Mouse (Mus musculus): ENCODE measurements around the gene Ppp4r3a. TPM values are rescaled to one million over a fixed set of nuclear protein-coding genes. Genes with fewer than 3 reads are reported as not detected.

The Ppp4r3a gene
- polyA plus RNA-seq, 1 experiment from 2014 or later, result 50.1 TPM

DNA sequence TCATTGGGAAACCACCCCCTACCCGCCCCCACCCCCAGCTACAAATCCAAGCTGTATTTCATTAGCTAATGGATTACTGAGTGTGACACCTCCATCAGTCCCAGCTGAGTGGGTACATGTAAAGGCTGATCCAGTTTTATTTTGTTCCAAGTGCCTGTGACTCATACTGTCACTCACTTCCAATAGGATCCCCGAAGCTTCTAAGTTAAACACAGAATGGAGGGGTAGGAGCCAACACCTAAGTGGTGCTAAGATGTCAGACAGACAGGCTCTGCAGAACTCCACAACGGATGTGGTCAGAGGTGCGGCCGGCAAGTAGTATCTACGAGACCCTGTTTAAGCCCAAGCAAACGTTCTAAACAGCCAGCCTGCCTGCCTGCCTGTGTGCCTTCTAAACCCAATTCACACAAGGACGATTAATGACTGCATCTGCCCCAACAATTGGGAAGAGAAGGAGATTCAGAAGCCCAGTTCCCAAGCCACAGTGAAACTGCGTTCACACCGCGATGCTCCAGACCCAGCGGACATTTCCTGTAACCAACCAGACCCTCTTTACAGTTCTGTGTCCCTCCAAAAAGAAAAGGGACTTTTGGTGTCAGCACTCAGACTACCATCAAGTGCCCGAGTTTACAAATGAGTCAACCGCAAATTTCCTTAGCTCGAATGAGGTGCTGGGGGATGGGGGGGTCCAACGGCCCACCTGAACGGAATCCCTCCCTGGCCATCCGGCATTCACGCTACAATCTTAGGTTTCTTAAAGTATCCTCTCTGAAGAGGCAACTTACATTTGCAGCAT lies 55.9 kb downstream of the Ppp4r3a start:
- Histone ChIP-seq H3K36me3 (peaks cover 17% of the 10 kb centered on the region), H3K4me1 (peaks cover 59% of the 10 kb centered on the region), H3K4me2 (peak overlapping the region; percentile 98), H3K9me3 (replicated peaks) (no peaks in the 10 kb centered on the region), H3K27me3 (replicated peaks) (no peaks in the 10 kb centered on the region), H3K27ac (peak overlapping the region; percentile 95), H3K9ac (peak overlapping the region; percentile 98), H3K4me3 (peak overlapping the region; percentile 88)
- ATAC-seq, result no peak
- WGBS (ENCODE audit: insufficient replicate concordance), result 2% methylated on average over 19 of the region's 19 CpGs

DNA sequence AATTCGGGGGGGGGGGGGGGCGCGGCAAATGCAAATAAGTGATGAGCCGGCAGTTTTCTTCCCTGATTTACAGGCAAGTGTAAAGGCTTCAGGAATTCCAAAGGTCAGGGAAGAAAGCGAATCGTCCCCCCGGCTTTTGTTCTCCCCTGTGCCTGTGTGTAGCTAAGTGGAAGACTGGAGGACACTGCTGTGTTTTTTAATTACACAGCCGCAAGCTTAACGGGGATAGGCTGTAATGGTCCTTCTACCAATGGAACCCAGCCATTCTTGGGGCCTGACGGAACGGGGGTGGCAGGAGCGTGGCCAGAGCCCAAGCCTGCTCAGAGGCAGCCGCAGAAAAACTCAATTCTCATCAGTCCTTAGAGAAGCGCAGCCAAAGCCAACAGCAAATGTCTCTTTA lies 56.6 kb downstream of the Ppp4r3a start:
- no peaks in the 10 kb centered on the region for H3K9me3 ChIP-seq (replicated peaks)
- peaks cover 59% of the 10 kb centered on the region for H3K4me1 ChIP-seq
- H3K27ac ChIP-seq, result peak overlapping the region; percentile 95
- H3K4me3 ChIP-seq, result peak overlapping the region; percentile 88
- ATAC-seq, result no peak
- 37% methylated on average over 13 of the region's 14 CpGs for WGBS (ENCODE audit: insufficient replicate concordance)
- peak overlapping the region; percentile 98 for H3K4me2 ChIP-seq
- no peaks in the 10 kb centered on the region for H3K27me3 ChIP-seq (replicated peaks)
- H3K9ac ChIP-seq, result peak overlapping the region; percentile 98
- H3K36me3 ChIP-seq, result peaks cover 24% of the 10 kb centered on the region

DNA sequence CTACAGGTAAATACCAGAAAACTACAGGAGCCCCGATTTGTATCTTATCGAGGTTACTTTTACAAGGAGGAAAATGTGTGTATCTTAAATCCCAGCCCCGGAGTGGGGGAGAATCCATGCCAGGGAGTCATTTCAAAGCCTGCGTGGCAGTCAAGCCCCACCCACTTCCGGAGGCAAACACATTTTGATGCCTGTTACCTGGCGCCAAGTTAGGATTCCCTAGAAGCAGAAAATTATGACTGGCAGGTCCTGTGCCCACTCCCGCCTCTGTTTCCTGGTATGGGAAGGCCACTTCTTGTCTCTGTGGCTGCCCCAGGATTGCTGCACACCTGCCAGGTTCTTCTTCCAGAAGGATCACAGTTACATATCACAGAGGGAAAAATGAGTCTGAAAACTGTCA lies 57.0 kb downstream of the Ppp4r3a start:
- 39% methylated on average over 7 of the region's 7 CpGs for WGBS (ENCODE audit: insufficient replicate concordance)
- peak overlapping the region; percentile 98 for H3K4me2 ChIP-seq
- ATAC-seq, result no peak
- H3K27ac ChIP-seq, result peak overlapping the region; percentile 95
- no peaks in the 10 kb centered on the region for H3K27me3 ChIP-seq (replicated peaks)
- peak overlapping the region; percentile 88 for H3K4me3 ChIP-seq
- peaks cover 28% of the 10 kb centered on the region for H3K36me3 ChIP-seq
- no peaks in the 10 kb centered on the region for H3K9me3 ChIP-seq (replicated peaks)
- H3K4me1 ChIP-seq, result peaks cover 59% of the 10 kb centered on the region
- H3K9ac ChIP-seq, result peak overlapping the region; percentile 98

DNA sequence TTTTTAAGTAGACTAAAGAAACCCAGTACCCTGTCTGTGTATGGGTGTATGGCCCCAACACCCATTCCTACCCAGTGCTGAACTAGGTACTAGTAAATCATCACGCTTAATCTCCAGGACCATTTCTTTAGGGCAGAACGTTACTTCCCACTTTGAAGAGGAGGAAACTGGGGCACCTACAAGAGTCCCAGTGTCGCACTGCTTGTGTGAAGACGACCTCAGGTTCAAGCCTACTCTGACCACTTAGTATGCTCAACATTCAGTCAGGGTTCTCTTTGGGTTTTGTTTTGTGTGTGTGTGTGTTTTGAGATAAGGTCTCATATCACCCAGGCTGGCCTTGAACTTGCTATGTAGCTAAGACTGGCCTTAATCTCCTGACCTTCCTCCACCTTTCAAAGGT lies 57.5 kb downstream of the Ppp4r3a start:
- H3K4me2 ChIP-seq, result peak overlapping the region; percentile 98
- H3K9ac ChIP-seq, result peak overlapping the region; percentile 98

DNA sequence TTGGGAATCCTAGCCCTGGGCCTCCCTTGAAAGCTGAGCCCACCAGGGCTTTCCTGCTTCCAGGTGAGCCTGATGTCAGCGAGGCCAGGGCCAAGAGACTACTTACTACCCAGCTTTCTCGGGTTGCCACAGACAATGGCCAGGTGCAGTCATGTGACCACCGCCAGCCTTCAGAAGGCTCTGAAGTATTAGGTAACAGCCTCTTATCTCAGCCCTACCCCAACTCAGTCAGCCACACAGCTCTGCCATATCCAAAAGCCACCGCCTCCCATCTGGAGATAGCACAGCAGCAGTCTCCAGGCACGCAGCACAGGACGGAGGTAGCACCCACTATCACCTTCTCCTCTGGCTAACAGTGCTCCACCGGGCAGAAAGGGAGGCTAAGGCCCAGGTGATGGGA lies 58.1 kb downstream of the Ppp4r3a start:
- Histone ChIP-seq H3K27ac (peak overlapping the region; percentile 95), H3K27me3 (replicated peaks) (no peaks in the 10 kb centered on the region), H3K4me2 (peak overlapping the region; percentile 98), H3K4me3 (peak overlapping the region; percentile 88), H3K36me3 (peaks cover 40% of the 10 kb centered on the region), H3K9ac (peak overlapping the region; percentile 65), H3K9me3 (replicated peaks) (no peaks in the 10 kb centered on the region), H3K4me1 (peaks cover 64% of the 10 kb centered on the region)
- 10% methylated on average over 7 of the region's 7 CpGs for WGBS (ENCODE audit: insufficient replicate concordance)
- peak; percentile 84 for ATAC-seq

More for the DNA sequence above, 57.5 kb downstream of the Ppp4r3a start:
- Histone ChIP-seq H3K4me3 (peak overlapping the region; percentile 88), H3K9me3 (replicated peaks) (no peaks in the 10 kb centered on the region), H3K36me3 (peaks cover 33% of the 10 kb centered on the region), H3K4me1 (peaks cover 60% of the 10 kb centered on the region), H3K27ac (peak overlapping the region; percentile 95), H3K27me3 (replicated peaks) (no peaks in the 10 kb centered on the region)
- WGBS (ENCODE audit: insufficient replicate concordance), result 17% methylated on average over 4 of the region's 4 CpGs
- no peak for ATAC-seq

DNA sequence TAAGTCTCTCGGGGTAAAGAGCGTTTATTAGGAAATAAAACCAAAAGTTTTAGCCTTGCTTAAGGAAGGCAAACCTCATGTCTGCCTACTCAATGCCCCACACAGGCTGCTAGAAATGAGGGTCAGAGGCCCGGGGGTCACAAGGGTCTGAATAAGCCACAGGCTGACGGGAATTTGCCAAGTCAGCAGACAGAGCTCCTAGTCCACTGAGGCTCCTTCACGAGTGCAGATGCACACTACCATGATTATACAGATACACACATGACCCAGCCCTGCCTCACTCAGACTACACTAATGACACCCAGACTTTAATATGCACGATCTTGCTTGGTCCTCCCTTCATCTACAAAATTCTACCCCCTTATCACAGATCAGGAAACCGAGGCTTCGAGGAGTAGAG lies 58.7 kb downstream of the Ppp4r3a start:
- ATAC-seq, result no peak
- Histone ChIP-seq H3K27me3 (replicated peaks) (no peaks in the 10 kb centered on the region), H3K4me1 (peaks cover 69% of the 10 kb centered on the region), H3K4me3 (peak overlapping the region; percentile 88), H3K9ac (peak overlapping the region; percentile 65), H3K27ac (peak overlapping the region; percentile 95), H3K4me2 (peak overlapping the region; percentile 98), H3K36me3 (peaks cover 45% of the 10 kb centered on the region), H3K9me3 (replicated peaks) (no peaks in the 10 kb centered on the region)
- whole genome bisulfite sequencing (ENCODE audit: insufficient replicate concordance), result 51% methylated on average over 8 of the region's 8 CpGs

DNA sequence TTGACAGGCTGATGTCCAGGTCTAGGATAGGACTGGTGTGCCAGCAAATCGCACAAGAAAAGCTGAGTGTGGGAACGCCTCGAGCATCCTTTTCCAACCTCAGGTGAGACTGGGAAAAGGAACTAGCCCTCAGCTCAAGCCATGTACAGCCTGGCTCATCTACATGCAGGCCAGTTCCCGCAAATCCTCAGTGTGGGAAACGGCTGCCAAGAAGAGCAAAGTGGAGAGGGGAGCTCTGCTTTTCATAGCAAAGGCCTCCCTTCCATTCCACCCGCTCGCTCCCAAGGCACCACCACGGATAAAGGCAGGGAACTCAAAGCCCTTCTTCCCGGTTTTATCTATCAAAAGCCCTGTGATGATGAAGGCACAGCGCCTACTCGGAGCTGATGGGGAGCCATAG lies 60.4 kb downstream of the Ppp4r3a start:
- Histone ChIP-seq H3K36me3 (peaks cover 49% of the 10 kb centered on the region), H3K4me3 (no peak overlapping the region), H3K4me2 (no peak overlapping the region), H3K27ac (no peak overlapping the region), H3K9me3 (replicated peaks) (no peaks in the 10 kb centered on the region), H3K9ac (no peak overlapping the region), H3K4me1 (peaks cover 77% of the 10 kb centered on the region), H3K27me3 (replicated peaks) (no peaks in the 10 kb centered on the region)
- no peak for ATAC-seq
- 85% methylated on average over 11 of the region's 11 CpGs for WGBS (ENCODE audit: insufficient replicate concordance)

DNA sequence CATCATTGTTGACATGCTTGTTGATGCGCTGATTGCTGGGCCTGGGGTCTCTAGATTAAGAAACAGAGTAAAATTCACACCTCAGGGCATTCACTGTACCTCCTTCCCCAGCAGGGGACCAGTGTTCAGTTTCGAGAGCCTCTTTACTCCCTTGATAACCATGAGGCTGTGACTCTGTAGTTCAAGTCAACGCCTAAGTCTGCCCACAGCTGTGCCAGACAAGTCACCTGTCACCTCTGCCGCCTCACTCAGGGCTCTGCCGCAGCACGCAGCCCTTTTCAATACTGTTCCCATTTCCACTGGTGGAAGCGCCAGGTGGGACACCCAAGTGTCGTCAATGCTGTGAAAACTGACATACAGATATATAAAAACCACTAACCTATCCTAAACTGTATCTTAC lies 61.1 kb downstream of the Ppp4r3a start:
- no peak overlapping the region for H3K4me3 ChIP-seq
- WGBS (ENCODE audit: insufficient replicate concordance), result 89% methylated on average over 8 of the region's 8 CpGs
- H3K9me3 ChIP-seq (replicated peaks), result no peaks in the 10 kb centered on the region
- no peak for ATAC-seq
- H3K9ac ChIP-seq, result no peak overlapping the region
- no peak overlapping the region for H3K4me2 ChIP-seq
- H3K27ac ChIP-seq, result no peak overlapping the region
- no peaks in the 10 kb centered on the region for H3K27me3 ChIP-seq (replicated peaks)
- H3K36me3 ChIP-seq, result peaks cover 49% of the 10 kb centered on the region
- peaks cover 79% of the 10 kb centered on the region for H3K4me1 ChIP-seq

DNA sequence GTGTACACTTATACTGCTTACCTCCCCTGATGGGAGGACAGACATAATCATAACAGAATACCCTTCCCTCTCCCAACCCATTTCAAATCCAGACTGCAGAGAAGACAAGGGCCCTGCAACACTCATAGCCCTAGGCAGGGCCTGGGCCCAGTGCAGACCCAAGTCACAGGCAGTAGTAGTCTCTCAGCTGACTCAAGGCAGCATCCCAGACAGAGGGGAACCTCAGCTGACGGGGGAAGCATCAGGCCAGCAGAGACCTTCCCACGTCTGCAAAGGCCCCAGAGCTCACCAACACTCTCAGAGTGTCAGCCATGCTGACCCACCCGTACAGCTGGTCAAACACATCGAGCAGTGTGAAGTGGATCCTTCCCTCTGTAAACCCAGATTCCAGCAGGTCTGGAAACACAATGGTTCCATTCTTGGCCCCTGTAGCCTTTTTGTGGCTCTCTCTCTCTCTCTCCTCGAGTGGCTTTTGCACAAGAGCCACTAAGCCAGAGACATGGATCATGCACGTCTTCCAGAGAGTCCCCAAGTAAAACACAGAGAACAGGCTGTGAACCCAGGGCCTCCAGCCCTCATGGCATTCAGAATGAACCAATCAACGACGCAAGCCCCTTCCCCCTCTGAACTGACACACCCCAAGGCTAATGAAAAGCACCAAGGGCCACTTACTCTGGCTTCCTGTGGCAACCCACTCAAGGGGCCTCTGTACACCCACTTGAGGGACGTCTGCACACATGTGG lies 61.8 kb downstream of the Ppp4r3a start:
- H3K27ac ChIP-seq, result no peak overlapping the region
- no peak overlapping the region for H3K9ac ChIP-seq
- H3K36me3 ChIP-seq, result peaks cover 49% of the 10 kb centered on the region
- no peaks in the 10 kb centered on the region for H3K27me3 ChIP-seq (replicated peaks)
- H3K4me1 ChIP-seq, result peaks cover 79% of the 10 kb centered on the region
- no peaks in the 10 kb centered on the region for H3K9me3 ChIP-seq (replicated peaks)
- no peak overlapping the region for H3K4me2 ChIP-seq
- H3K4me3 ChIP-seq, result no peak overlapping the region
- ATAC-seq, result no peak
- WGBS (ENCODE audit: insufficient replicate concordance), result 82% methylated on average over 9 of the region's 9 CpGs

DNA sequence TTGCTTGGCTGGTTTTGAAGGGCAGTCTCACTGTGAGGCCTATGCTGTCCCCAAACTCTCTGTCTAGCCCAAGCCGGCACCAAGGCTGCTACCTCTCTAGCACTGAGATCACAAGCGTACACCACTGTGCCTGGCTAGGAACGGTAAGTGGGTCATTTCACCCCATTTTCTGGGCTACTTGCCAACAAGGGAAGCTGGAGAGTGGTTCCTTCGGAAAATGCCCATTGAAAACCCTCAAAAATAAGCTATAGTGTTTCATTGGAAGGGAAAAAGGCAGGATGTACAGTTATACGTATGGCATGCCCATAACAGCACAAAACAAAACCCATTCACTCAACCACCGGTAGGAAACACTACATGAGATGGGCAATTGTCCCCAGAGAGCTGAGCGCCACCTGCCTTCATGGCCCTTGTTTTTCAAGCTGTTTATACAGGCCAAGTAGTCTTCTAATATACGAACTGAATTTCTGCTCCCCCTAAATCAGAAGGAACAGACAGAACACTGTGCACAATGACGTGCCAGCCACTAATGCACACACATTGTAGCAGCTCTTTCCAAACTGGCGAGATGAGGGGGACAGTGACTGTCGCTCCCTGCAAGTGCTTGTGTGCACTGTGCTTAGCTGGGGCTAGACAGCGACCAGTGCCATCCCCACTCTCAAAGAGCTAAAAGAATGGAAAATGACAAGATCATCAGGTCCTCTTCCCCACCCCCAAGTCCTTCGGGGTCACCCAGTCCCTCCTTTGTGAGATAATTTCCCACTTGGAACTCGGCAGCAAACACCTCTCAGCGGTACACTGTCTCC lies 63.1 kb downstream of the Ppp4r3a start:
- no peaks in the 10 kb centered on the region for H3K27me3 ChIP-seq (replicated peaks)
- H3K9ac ChIP-seq, result no peak overlapping the region
- H3K27ac ChIP-seq, result no peak overlapping the region
- peaks cover 49% of the 10 kb centered on the region for H3K36me3 ChIP-seq
- WGBS (ENCODE audit: insufficient replicate concordance), result 87% methylated on average over 15 of the region's 15 CpGs
- peaks cover 79% of the 10 kb centered on the region for H3K4me1 ChIP-seq
- H3K9me3 ChIP-seq (replicated peaks), result no peaks in the 10 kb centered on the region
- no peak for ATAC-seq
- no peak overlapping the region for H3K4me3 ChIP-seq
- H3K4me2 ChIP-seq, result no peak overlapping the region

DNA sequence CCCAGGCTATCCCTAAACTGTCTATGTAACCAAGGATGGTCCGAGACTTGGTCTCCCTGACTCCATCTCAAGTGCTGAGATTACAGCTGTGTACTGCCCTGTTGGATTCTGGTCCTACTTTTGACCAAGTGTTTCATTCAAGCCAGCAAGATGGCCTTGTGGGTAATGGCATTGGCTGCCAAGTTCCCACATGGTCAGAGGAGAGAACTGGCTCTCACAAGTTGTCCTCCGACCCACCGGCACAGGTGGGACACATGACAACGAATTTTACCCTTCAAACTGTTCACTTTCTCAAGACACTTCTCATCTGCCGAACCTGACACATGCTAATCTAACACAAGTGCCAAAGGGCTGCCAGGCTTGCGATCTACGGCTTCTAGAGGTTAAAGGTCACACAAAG lies 64.1 kb downstream of the Ppp4r3a start:
- H3K9ac ChIP-seq, result no peak overlapping the region
- WGBS (ENCODE audit: insufficient replicate concordance), result 86% methylated on average over 7 of the region's 7 CpGs
- H3K4me2 ChIP-seq, result no peak overlapping the region
- peaks cover 79% of the 10 kb centered on the region for H3K4me1 ChIP-seq
- H3K4me3 ChIP-seq, result no peak overlapping the region
- H3K36me3 ChIP-seq, result peaks cover 48% of the 10 kb centered on the region
- no peak overlapping the region for H3K27ac ChIP-seq
- no peaks in the 10 kb centered on the region for H3K9me3 ChIP-seq (replicated peaks)
- ATAC-seq, result no peak
- H3K27me3 ChIP-seq (replicated peaks), result no peaks in the 10 kb centered on the region
